Mouse (Mus musculus) cerebellum, adult (tissue): ENCODE results near the gene Olfr1179.
"Not testable (repeated sequence)": the region's sequence is repeated elsewhere in the genome, so short reads cannot be mapped to it uniquely, and the experiment has no call there.

Source experiments
- ATAC-seq: cut with Nextera tagmentation; 2 replicates; pipeline ENCODE4 v1.9.2; 2017; ENCODE audit warnings: mild to moderate bottlenecking, moderate library complexity, mixed read lengths; ENCODE audit not compliant: insufficient number of reproducible peaks, low FRiP score, low TSS enrichment

The Olfr1179 gene

GRCm38 (mm10) chr2:88406353-88406752 lies at the start of gene Olfr1179:
Olfr1179 (minus strand) TSS chr2:88406453.
- ATAC-seq = no peak

GRCm38 (mm10) chr2:88454567-88454966 lies 48.3 kb upstream of the Olfr1179 start, which contains the start of gene Olfr1183:
Olfr1183 (plus strand) TSS chr2:88454867.
- ATAC-seq = not testable (repeated sequence)

GRCm38 (mm10) chr2:88449031-88449430 lies 42.8 kb upstream of the Olfr1179 start, which contains the start of gene Gm13757:
Gm13757 (minus strand) TSS chr2:88449131.
- no peak for ATAC-seq

- ATAC-seq = no peak
These were observed 19.8 kb upstream of the Olfr1179 start, which contains the start of gene Olfr1181 for GRCm38 (mm10) chr2:88426071-88426470. Olfr1181 (minus strand) TSS chr2:88426171.

- no peak for ATAC-seq
These were observed 12.8 kb upstream of the Olfr1179 start, which contains the start of gene Olfr1180 for GRCm38 (mm10) chr2:88419051-88419450. Olfr1180 (minus strand) TSS chr2:88419151.

- no peak for ATAC-seq
These were observed 19.5 kb downstream of the Olfr1179 start, which contains the start of gene Olfr1178 for GRCm38 (mm10) chr2:88386762-88387161. Olfr1178 (plus strand) TSS chr2:88387062.

DNA sequence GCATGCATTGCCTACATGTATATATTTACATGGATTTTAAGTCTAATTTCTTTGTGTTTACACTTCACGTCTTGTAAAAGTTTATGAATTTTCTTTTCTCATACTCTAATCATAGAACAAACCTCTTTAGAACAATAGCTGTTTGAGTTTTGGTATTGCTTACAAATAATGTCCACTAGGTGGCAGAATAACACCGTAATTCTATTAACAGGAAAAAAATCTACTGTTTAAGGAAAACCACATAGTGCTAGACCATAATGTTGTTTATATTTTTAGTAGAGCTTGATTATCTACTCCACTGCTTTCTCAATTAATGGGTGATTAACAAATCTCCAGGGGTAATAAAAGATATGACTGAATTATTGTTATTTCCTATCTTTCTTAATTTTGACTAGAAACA lies 49.9 kb downstream of the Olfr1179 start:
- no peak for ATAC-seq
